Mouse (Mus musculus): Measurements from ENCODE around the gene Gsg1l. TPM values are rescaled to one million over a fixed set of nuclear protein-coding genes. Genes with fewer than 3 reads are reported as not detected.

Gene Gsg1l
- polyA plus RNA-seq, 1 experiment from 2014 or later = 10.5 TPM

DNA sequence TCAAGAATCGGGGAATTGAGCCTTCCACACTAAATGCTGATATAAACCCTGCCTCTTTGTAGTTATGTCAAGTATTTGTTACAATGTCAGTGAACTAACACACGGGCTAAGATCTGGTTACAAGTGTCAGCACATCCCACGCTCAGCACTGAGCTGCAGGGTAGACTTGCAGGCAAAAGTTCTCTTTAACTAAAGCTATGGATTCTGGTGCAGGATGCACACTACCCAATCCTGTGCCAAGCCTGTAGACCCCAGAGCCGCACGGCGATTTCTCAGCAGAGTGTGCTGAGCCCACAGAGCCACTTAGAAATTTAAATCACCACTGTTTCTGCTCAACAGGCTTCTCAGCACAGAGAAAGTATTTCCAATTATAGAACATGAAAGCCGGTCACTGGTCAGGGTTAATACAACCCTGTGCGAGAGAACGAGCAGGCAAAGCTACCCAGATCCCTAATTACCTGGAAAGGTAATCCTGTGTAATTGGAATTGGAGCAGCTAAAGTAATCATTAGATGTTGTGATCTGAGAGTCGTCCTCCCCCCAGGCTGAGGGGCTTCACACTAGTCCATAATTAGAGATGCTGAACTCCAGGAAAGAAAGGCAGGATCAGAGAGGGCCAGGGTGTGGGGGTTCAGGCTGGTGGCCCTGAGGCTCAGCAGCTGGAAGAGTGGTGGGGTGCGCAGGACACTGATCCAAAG lies 69.7 kb downstream of the Gsg1l start:
- H3K4me3 ChIP-seq (ENCODE audit: control insufficient read depth in 1 of 2, insufficient read depth in 1 of 2, low read depth in 1 of 2, low read length in 2 of 2) = no peak overlapping the region
- no peaks in the 10 kb centered on the region for H3K36me3 ChIP-seq (ENCODE audit: control insufficient read depth, insufficient read depth, low read length)
- no peaks in the 10 kb centered on the region for H3K27me3 ChIP-seq (ENCODE audit: control insufficient read depth, insufficient read depth, low read length)
- H3K4me2 ChIP-seq (ENCODE audit: low read length) = peak overlapping the region; percentile 26
- peak overlapping the region; percentile 29 to 57; a peak in 2 of 4 replicates for H3K27ac ChIP-seq (replicated peaks in 1 of 2; ENCODE audit: control insufficient read depth in 1 of 2, insufficient read depth in 1 of 2, low read depth in 2 of 2, low read length in 2 of 2)
- H3K4me1 ChIP-seq (ENCODE audit: control insufficient read depth in 2 of 2, insufficient read depth in 2 of 2, low read length in 2 of 2) = peaks cover 10 to 22% of the 10 kb centered on the region in 2 experiments
- peak overlapping the region; percentile 36; the same call in 1 of the 2 replicates for H3K9ac ChIP-seq (ENCODE audit: low read length)
- no peaks in the 10 kb centered on the region for H3K9me3 ChIP-seq (ENCODE audit: control insufficient read depth, low read length)
- ATAC-seq (ENCODE audit: insufficient number of reproducible peaks, insufficient read depth, low FRiP score, low read depth) = no peak
- WGBS = 34% methylated on average over 11 of the region's 11 CpGs

DNA sequence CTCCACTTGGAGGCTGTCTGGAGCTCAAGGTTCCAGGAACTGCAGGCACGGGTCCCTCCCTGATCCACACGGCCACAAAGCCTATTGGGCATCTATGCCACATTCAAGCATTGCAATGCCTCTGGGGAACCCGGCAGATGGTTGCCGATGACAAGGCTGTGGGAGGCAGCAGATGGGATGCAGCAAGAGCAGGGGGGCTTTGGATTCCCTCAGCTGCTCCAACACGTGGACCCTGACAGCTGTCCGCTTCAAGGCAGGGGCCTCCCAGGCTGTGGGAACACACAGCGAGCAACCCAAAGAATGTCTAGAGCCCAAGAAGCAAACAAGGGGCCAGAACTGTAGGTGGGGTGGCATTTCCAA lies 73.4 kb downstream of the Gsg1l start:
- H3K27me3 ChIP-seq (ENCODE audit: control insufficient read depth, insufficient read depth, low read length) = no peaks in the 10 kb centered on the region
- H3K9me3 ChIP-seq (ENCODE audit: control insufficient read depth, low read length) = no peaks in the 10 kb centered on the region
- H3K27ac ChIP-seq (replicated peaks in 1 of 2; ENCODE audit: control insufficient read depth in 1 of 2, insufficient read depth in 1 of 2, low read depth in 2 of 2, low read length in 2 of 2) = no peak overlapping the region
- H3K4me1 ChIP-seq (ENCODE audit: control insufficient read depth in 2 of 2, insufficient read depth in 2 of 2, low read length in 2 of 2) = peaks cover 10 to 22% of the 10 kb centered on the region in 2 experiments
- no peak overlapping the region for H3K9ac ChIP-seq (ENCODE audit: low read length)
- no peaks in the 10 kb centered on the region for H3K36me3 ChIP-seq (ENCODE audit: control insufficient read depth, insufficient read depth, low read length)
- 80% methylated on average over 7 of the region's 7 CpGs for WGBS
- H3K4me2 ChIP-seq (ENCODE audit: low read length) = no peak overlapping the region
- H3K4me3 ChIP-seq (ENCODE audit: control insufficient read depth in 1 of 2, insufficient read depth in 1 of 2, low read depth in 1 of 2, low read length in 2 of 2) = no peak overlapping the region
- no peak for ATAC-seq (ENCODE audit: insufficient number of reproducible peaks, insufficient read depth, low FRiP score, low read depth)

GRCm38 (mm10) chr7:126008139-126008788 lies 73.9 kb downstream of the Gsg1l start:
- WGBS = 70% methylated on average over 4 of the region's 4 CpGs
- Histone ChIP-seq H3K4me1 (ENCODE audit: control insufficient read depth in 2 of 2, insufficient read depth in 2 of 2, low read length in 2 of 2) (peaks cover 10 to 18% of the 10 kb centered on the region in 2 experiments), H3K36me3 (ENCODE audit: control insufficient read depth, insufficient read depth, low read length) (no peaks in the 10 kb centered on the region), H3K9me3 (ENCODE audit: control insufficient read depth, low read length) (no peaks in the 10 kb centered on the region), H3K27ac (replicated peaks in 1 of 2; ENCODE audit: control insufficient read depth in 1 of 2, insufficient read depth in 1 of 2, low read depth in 2 of 2, low read length in 2 of 2) (no peak overlapping the region), H3K27me3 (ENCODE audit: control insufficient read depth, insufficient read depth, low read length) (no peaks in the 10 kb centered on the region), H3K4me3 (ENCODE audit: control insufficient read depth in 1 of 2, insufficient read depth in 1 of 2, low read depth in 1 of 2, low read length in 2 of 2) (no peak overlapping the region), H3K4me2 (ENCODE audit: low read length) (no peak overlapping the region), H3K9ac (ENCODE audit: low read length) (no peak overlapping the region)
- ATAC-seq (ENCODE audit: insufficient number of reproducible peaks, insufficient read depth, low FRiP score, low read depth) = no peak

GRCm38 (mm10) chr7:126007132-126007910 lies 74.9 kb downstream of the Gsg1l start:
- no peaks in the 10 kb centered on the region for H3K27me3 ChIP-seq (ENCODE audit: control insufficient read depth, insufficient read depth, low read length)
- H3K27ac ChIP-seq (replicated peaks in 1 of 2; ENCODE audit: control insufficient read depth in 1 of 2, insufficient read depth in 1 of 2, low read depth in 2 of 2, low read length in 2 of 2) = no peak overlapping the region
- no peak overlapping the region for H3K4me2 ChIP-seq (ENCODE audit: low read length)
- no peaks in the 10 kb centered on the region for H3K9me3 ChIP-seq (ENCODE audit: control insufficient read depth, low read length)
- H3K4me1 ChIP-seq (ENCODE audit: control insufficient read depth in 2 of 2, insufficient read depth in 2 of 2, low read length in 2 of 2) = peaks cover 10 to 19% of the 10 kb centered on the region in 2 experiments
- H3K4me3 ChIP-seq (ENCODE audit: control insufficient read depth in 1 of 2, insufficient read depth in 1 of 2, low read depth in 1 of 2, low read length in 2 of 2) = no peak overlapping the region
- no peak overlapping the region for H3K9ac ChIP-seq (ENCODE audit: low read length)
- no peaks in the 10 kb centered on the region for H3K36me3 ChIP-seq (ENCODE audit: control insufficient read depth, insufficient read depth, low read length)
- no peak for ATAC-seq (ENCODE audit: insufficient number of reproducible peaks, insufficient read depth, low FRiP score, low read depth)
- WGBS = 87% methylated on average over 10 of the region's 10 CpGs

DNA sequence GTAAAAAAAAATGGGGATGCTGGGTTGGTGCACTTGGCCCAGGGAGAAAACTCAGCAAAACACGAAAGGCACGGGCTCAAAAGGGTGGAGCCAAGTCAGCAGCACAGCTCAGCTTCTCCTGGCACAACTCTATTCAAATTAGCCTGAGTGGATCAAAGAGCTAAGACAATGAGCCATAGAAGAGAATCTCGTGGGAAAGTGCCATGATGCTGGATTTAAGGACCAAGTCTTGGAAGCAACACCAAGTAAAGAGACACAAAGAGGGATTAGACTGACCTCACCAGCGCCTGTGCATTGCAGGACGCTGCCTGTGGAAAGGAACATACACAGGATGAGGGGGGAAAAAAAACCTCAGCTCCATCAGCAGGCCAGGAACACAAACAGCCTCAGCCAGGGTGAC lies 76.9 kb downstream of the Gsg1l start:
- H3K36me3 ChIP-seq (ENCODE audit: control insufficient read depth, insufficient read depth, low read length) = no peaks in the 10 kb centered on the region
- 63% methylated on average over 5 of the region's 5 CpGs for WGBS
- no peak overlapping the region for H3K27ac ChIP-seq (replicated peaks in 1 of 2; ENCODE audit: control insufficient read depth in 1 of 2, insufficient read depth in 1 of 2, low read depth in 2 of 2, low read length in 2 of 2)
- no peak overlapping the region for H3K9ac ChIP-seq (ENCODE audit: low read length)
- peaks cover 6 to 14% of the 10 kb centered on the region in 2 experiments; a peak in 3 of 4 replicates for H3K4me1 ChIP-seq (ENCODE audit: control insufficient read depth in 2 of 2, insufficient read depth in 2 of 2, low read length in 2 of 2)
- H3K27me3 ChIP-seq (ENCODE audit: control insufficient read depth, insufficient read depth, low read length) = no peaks in the 10 kb centered on the region
- no peak for ATAC-seq (ENCODE audit: insufficient number of reproducible peaks, insufficient read depth, low FRiP score, low read depth)
- H3K9me3 ChIP-seq (ENCODE audit: control insufficient read depth, low read length) = no peaks in the 10 kb centered on the region
- H3K4me3 ChIP-seq (ENCODE audit: control insufficient read depth in 1 of 2, insufficient read depth in 1 of 2, low read depth in 1 of 2, low read length in 2 of 2) = no peak overlapping the region
- H3K4me2 ChIP-seq (ENCODE audit: low read length) = no peak overlapping the region

DNA sequence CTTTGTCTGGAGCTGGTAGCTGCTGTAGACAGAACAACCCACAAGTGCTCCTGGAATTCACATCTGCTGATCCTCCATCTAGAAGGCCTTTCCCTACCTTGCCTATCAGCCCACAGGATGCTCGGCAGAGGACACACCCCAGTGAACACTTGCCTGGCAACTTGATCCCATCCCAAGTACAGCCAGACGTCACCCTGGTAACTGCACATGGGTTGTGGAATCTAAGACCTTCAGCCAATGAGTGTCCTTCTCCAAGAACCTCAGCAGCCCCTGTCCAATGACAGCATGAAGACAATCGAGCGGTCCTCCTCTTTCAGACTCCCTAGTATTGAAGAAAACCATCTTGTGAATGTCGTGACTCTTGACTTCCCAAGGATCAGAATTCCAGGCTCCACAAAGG lies 80.5 kb downstream of the Gsg1l start:
- H3K9me3 ChIP-seq (ENCODE audit: control insufficient read depth, low read length) = no peaks in the 10 kb centered on the region
- peaks cover 6 to 12% of the 10 kb centered on the region in 2 experiments; a peak in 3 of 4 replicates for H3K4me1 ChIP-seq (ENCODE audit: control insufficient read depth in 2 of 2, insufficient read depth in 2 of 2, low read length in 2 of 2)
- 69% methylated on average over 5 of the region's 5 CpGs for WGBS
- ATAC-seq (ENCODE audit: insufficient number of reproducible peaks, insufficient read depth, low FRiP score, low read depth) = no peak
- no peak overlapping the region for H3K27ac ChIP-seq (replicated peaks in 1 of 2; ENCODE audit: control insufficient read depth in 1 of 2, insufficient read depth in 1 of 2, low read depth in 2 of 2, low read length in 2 of 2)
- H3K9ac ChIP-seq (ENCODE audit: low read length) = no peak overlapping the region
- H3K4me3 ChIP-seq (ENCODE audit: control insufficient read depth in 1 of 2, insufficient read depth in 1 of 2, low read depth in 1 of 2, low read length in 2 of 2) = no peak overlapping the region
- H3K4me2 ChIP-seq (ENCODE audit: low read length) = no peak overlapping the region
- H3K36me3 ChIP-seq (ENCODE audit: control insufficient read depth, insufficient read depth, low read length) = no peaks in the 10 kb centered on the region
- H3K27me3 ChIP-seq (ENCODE audit: control insufficient read depth, insufficient read depth, low read length) = no peaks in the 10 kb centered on the region

DNA sequence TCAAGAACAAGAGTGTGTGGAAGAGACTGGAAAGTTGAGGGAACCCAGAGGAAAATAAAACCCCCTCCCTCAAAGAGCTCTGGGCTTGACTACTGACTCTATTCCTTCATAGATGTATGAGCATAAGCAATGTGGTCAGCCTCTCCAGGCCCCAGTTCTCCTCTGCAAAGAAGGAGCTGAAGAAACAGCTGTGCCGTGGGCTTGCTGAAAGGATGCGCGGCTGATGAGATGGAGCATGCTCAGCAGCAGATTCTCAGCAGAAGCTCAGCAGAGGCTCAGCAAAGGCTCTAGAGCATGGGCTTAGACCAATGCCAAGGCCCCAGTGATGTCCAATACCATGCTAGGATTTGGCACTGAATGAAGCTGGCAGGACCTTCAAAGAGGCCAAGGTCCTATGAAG lies 82.3 kb downstream of the Gsg1l start:
- no peaks in the 10 kb centered on the region for H3K36me3 ChIP-seq (ENCODE audit: control insufficient read depth, insufficient read depth, low read length)
- no peaks in the 10 kb centered on the region for H3K9me3 ChIP-seq (ENCODE audit: control insufficient read depth, low read length)
- H3K27me3 ChIP-seq (ENCODE audit: control insufficient read depth, insufficient read depth, low read length) = no peaks in the 10 kb centered on the region
- 95% methylated on average over 3 of the region's 3 CpGs for whole genome bisulfite sequencing
- H3K9ac ChIP-seq (ENCODE audit: low read length) = no peak overlapping the region
- H3K27ac ChIP-seq (replicated peaks in 1 of 2; ENCODE audit: control insufficient read depth in 1 of 2, insufficient read depth in 1 of 2, low read depth in 2 of 2, low read length in 2 of 2) = no peak overlapping the region
- H3K4me3 ChIP-seq (ENCODE audit: control insufficient read depth in 1 of 2, insufficient read depth in 1 of 2, low read depth in 1 of 2, low read length in 2 of 2) = no peak overlapping the region
- H3K4me1 ChIP-seq (ENCODE audit: control insufficient read depth in 2 of 2, insufficient read depth in 2 of 2, low read length in 2 of 2) = peaks cover 6 to 12% of the 10 kb centered on the region in 2 experiments; a peak in 3 of 4 replicates
- H3K4me2 ChIP-seq (ENCODE audit: low read length) = no peak overlapping the region
- no peak for ATAC-seq (ENCODE audit: insufficient number of reproducible peaks, insufficient read depth, low FRiP score, low read depth)

Data from heart, embryonic 14.5 days (tissue).